Mouse (Mus musculus) ES-Bruce4 (cell line): ENCODE results near the gene Pard3. TPM values are rescaled to one million over a fixed set of nuclear protein-coding genes. Genes with fewer than 3 reads are reported as not detected.

ENCODE experiments used
- H3K27ac ChIP-seq: 2 replicates; pipeline ENCODE4 v1.5.1; 2012; ENCODE audit warnings: low read length, inconsistent platforms; ENCODE audit not compliant: insufficient read depth
- H3K27me3 ChIP-seq: 2 replicates; pipeline ENCODE4 v1.6.1; 2012; ENCODE audit warnings: mild to moderate bottlenecking, low read length, inconsistent platforms; ENCODE audit not compliant: control insufficient read depth, poor library complexity, insufficient read depth, severe bottlenecking
- H3K36me3 ChIP-seq: 2 replicates; pipeline ENCODE4 v1.6.1; 2012; ENCODE audit warnings: inconsistent platforms, mild to moderate bottlenecking, low read length, moderate library complexity; ENCODE audit not compliant: control insufficient read depth, poor library complexity, insufficient read depth, severe bottlenecking
- H3K4me1 ChIP-seq: one replicate; pipeline ENCODE4 v1.8.1; 2011; ENCODE audit warnings: low read length; ENCODE audit not compliant: control insufficient read depth, insufficient read depth
- H3K4me3 ChIP-seq: 2 replicates; pipeline ENCODE4 v1.5.1; 2011; ENCODE audit warnings: low read depth, mild to moderate bottlenecking, low read length
- H3K9ac ChIP-seq: 2 replicates; pipeline ENCODE4 v1.6.1; 2012; ENCODE audit warnings: low read depth, mild to moderate bottlenecking, inconsistent platforms; ENCODE audit not compliant: poor library complexity, severe bottlenecking
- H3K9me3 ChIP-seq: replicated peaks from 2 replicates; pipeline ENCODE4 v1.6.1; 2012; ENCODE audit warnings: mild to moderate bottlenecking, low read length, inconsistent platforms; ENCODE audit not compliant: control insufficient read depth, poor library complexity, insufficient read depth, severe bottlenecking
- CTCF ChIP-seq: IDR thresholded peaks from one replicate; pipeline ENCODE4 v1.8.1; 2011; ENCODE audit warnings: low read depth, low read length
- EP300 ChIP-seq: IDR thresholded peaks from 2 replicates; pipeline ENCODE4 v1.6.1; 2011; ENCODE audit warnings: low read depth, low read length; ENCODE audit not compliant: insufficient read depth
- POLR2A ChIP-seq: IDR thresholded peaks from one replicate; pipeline ENCODE4 v1.8.1; 2011; ENCODE audit warnings: low read length; ENCODE audit not compliant: insufficient read depth
- polyA plus RNA-seq: library from polyadenylated mRNA; stranded (reverse); fragments of >200 nt; gene quantifications from 2 replicates; pipeline ENCODE4 v1.2.4, GENCODE M21; 2011; ENCODE audit warnings: low read depth; ENCODE audit not compliant: missing spikeins, insufficient read depth, insufficient read length

Pard3 gene
- polyA plus RNA-seq, 1 experiment = 38.0 TPM

DNA sequence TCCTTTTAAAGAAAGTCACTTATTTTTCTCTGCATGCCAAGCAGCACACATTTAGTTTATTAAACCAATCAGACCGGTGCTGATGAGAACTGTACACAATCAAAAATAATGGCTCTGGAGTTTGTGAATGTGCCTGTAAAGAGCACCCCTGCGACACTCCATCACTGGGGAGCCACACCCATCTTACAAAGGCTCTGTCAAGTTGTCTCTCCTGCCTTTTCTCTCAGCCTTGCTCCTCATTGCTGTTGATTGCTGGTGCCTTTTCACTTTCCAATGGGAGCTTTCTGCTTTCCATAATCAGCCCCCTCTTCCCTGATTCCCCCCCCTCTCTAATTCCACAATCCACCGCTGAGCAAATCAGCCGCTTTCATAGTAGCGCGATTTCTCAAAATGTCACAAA, 388.7 kb downstream of the Pard3 start:
- Histone ChIP-seq H3K4me1 (no peaks in the 10 kb centered on the region), H3K27ac (no peak overlapping the region), H3K4me3 (no peak overlapping the region), H3K36me3 (no peaks in the 10 kb centered on the region), H3K9me3 (no peaks in the 10 kb centered on the region), H3K27me3 (no peaks in the 10 kb centered on the region), H3K9ac (no peak overlapping the region)
- TF ChIP-seq POLR2A = no peak
- TF ChIP-seq EP300 = no peak
- no peak for TF ChIP-seq CTCF

DNA sequence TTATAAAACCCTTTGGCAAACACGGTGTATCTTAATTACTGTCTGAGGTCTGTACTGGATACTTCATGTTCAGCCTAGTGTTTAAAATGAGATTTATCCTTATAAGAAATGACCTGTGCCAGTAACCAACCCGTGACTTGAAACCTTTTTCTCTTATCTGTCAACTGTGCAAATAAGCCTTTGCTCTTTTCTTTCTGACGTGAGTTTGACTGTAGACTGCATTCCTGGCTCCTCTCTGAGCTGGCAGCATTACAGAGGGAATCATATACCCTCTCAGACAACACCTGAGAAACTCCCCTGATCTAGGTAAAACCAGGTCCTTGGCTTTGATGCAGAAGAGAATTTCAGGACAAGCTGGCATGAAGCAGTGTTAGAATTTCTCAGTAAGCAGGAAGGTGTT, 394.2 kb downstream of the Pard3 start:
- no peaks in the 10 kb centered on the region for H3K4me1 ChIP-seq
- no peak overlapping the region for H3K4me3 ChIP-seq
- no peaks in the 10 kb centered on the region for H3K27me3 ChIP-seq

DNA sequence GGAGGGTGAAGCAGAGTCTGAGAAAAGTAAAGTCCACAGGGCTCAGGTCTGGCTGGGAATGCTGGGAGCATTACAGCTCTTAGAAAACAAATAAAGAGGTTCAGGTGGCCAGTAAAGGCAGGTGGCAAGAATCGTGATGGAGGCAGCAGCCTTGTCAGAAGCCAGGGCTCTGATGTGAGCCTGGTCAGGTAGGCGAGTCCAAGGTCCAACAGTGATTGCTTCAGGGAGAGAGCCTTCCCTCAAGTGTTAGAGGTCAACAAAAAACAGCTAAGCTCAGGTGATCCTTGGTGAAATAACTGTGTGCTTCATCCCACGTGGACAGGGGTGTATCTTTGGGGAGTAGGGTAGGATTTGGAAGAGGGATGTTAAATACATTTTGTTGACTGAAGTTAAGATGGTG, 397.5 kb downstream of the Pard3 start:
- no peaks in the 10 kb centered on the region for H3K9me3 ChIP-seq
- TF ChIP-seq CTCF (no peak), EP300 (no peak), POLR2A (no peak)
- no peak overlapping the region for H3K27ac ChIP-seq
- no peak overlapping the region for H3K4me3 ChIP-seq
- no peaks in the 10 kb centered on the region for H3K36me3 ChIP-seq
- no peaks in the 10 kb centered on the region for H3K27me3 ChIP-seq
- H3K4me1 ChIP-seq = no peaks in the 10 kb centered on the region
- no peak overlapping the region for H3K9ac ChIP-seq

More for the DNA sequence above, 394.2 kb downstream of the Pard3 start:
- TF ChIP-seq EP300 (no peak), CTCF (no peak), POLR2A (no peak)
- no peaks in the 10 kb centered on the region for H3K36me3 ChIP-seq
- no peaks in the 10 kb centered on the region for H3K9me3 ChIP-seq
- H3K9ac ChIP-seq = no peak overlapping the region
- H3K27ac ChIP-seq = no peak overlapping the region

DNA sequence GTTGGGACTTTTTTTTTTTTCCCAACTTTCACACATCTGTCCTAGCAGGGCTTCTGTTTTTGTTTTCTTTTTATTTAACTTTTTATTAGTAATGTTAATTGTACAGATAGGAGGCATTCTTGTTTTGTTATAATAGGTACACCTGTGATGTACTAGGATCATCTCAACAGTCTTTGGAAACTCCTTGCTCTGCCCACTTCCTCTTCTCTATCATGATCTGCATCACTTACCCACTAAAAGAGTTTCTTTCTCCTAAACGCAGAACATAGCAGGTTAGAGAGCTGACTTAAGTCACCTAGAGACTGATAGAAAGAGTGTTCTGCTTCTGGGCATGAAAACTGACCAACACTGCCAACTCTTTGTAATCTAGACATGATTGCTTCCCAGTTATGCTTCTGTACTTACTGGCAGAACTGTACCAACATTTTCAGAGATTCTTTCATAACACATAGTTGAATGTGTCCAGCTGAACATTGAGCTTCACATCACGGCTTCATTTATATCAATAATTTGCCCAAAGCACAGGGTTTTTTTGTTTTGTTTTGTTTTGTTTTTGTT, 398.8 kb downstream of the Pard3 start:
- H3K36me3 ChIP-seq = no peaks in the 10 kb centered on the region
- H3K4me3 ChIP-seq = no peak overlapping the region
- no peak for TF ChIP-seq EP300
- no peak for TF ChIP-seq POLR2A
- H3K27me3 ChIP-seq = no peaks in the 10 kb centered on the region
- H3K9ac ChIP-seq = no peak overlapping the region
- no peaks in the 10 kb centered on the region for H3K9me3 ChIP-seq
- no peak overlapping the region for H3K27ac ChIP-seq
- no peaks in the 10 kb centered on the region for H3K4me1 ChIP-seq

DNA sequence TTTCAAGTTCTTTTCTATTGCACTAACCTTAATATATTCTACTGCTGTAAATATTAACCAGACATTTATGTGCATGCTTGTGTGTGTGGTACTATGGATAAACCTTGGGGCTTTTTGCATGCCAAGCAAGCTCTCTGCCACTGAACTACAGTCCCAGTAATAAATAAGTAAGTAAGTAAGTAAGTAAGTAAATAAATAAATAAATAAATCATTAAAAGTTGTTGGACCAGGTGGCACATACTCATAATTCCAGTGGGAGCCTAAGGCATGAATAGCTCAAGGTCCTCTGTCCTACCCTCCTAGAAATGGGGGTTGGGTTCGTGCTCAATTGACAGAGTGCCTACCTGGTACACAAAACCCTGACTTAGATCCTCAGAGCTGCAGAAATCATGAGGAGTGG, 400.6 kb downstream of the Pard3 start:
- TF ChIP-seq EP300 (no peak), POLR2A (no peak)
- Histone ChIP-seq H3K27me3 (no peaks in the 10 kb centered on the region), H3K36me3 (no peaks in the 10 kb centered on the region), H3K4me3 (no peak overlapping the region), H3K27ac (no peak overlapping the region), H3K4me1 (no peaks in the 10 kb centered on the region), H3K9ac (no peak overlapping the region), H3K9me3 (no peaks in the 10 kb centered on the region)

DNA sequence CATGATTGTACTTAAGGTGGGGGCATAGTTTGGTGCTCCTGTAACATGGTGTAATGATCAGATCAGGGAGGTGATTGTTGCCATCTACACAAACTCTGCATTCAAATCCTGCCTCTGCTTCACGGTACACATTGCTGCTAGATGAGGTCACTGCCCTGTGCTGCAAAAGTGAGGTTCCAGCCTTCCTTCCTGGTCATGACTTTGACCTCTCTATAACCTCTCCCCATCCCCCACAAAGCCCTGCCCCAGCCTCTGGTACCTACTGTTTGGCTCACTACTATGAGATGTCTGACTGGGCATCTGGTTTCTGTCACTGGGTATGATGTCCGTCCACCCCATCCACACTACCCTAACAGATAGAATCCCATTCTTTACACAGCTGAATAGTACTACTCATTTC, 408.5 kb downstream of the Pard3 start:
- Histone ChIP-seq H3K4me1 (no peaks in the 10 kb centered on the region), H3K9ac (no peak overlapping the region), H3K9me3 (no peaks in the 10 kb centered on the region), H3K27ac (no peak overlapping the region), H3K27me3 (no peaks in the 10 kb centered on the region), H3K36me3 (peaks cover 2% of the 10 kb centered on the region; the same call in 1 of the 2 replicates), H3K4me3 (no peak overlapping the region)
- no peak for TF ChIP-seq POLR2A
- no peak for TF ChIP-seq EP300
- no peak for TF ChIP-seq CTCF
